ENCODE assay signal across 21 mouse cellular contexts in the genomic region with DNA sequence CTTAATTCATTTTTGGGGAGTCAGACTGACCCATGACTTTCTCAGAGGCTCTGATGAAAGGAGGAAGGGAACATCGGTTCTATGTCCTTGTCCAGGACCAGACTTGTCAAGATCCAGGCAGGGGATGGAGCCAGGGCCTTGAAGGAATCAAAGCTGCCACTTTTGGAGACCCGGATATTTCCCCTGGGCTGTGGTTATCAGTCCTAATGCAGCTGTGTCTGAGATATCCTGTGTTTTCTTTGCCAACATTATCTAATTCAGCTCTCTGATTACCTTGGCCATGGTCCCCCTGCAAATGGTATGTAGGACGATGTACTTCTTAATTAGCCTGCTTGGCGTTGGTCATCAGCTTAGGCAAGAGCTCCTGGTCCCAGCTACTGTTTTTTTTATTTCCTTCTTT.
DNase-seq lines count a peak whose midpoint lies in the region; ATAC-seq and TF ChIP-seq lines count a peak whose summit lies in the region.
"Had no signal": no experiment of that assay in that cellular context is flagged by ENCODE, and none has a peak within 500 bp of the region (broad histone marks: within the 10 kb centered on the region; RNA-seq: fewer than 3 reads in every experiment).

No protein-coding gene starts in this region.

- WGBS in lung, postnatal 0 days, result 46% methylated on average over 4 of the region's 4 CpGs
- WGBS in heart, embryonic 10.5 days, result 22% methylated on average over 4 of the region's 4 CpGs
- WGBS in midbrain, embryonic 16.5 days, result 81% methylated on average over 4 of the region's 4 CpGs
- WGBS in forebrain, embryonic 14.5 days, result 87% methylated on average over 4 of the region's 4 CpGs

- no peak overlapping the region for H3K27ac ChIP-seq in lung, postnatal 0 days (ENCODE audit: low read length)
- no peak overlapping the region for H3K27ac ChIP-seq in heart, embryonic 10.5 days
- H3K27ac ChIP-seq in midbrain, embryonic 16.5 days (ENCODE audit: low read length), result no peak overlapping the region
- H3K27ac ChIP-seq in forebrain, embryonic 14.5 days (ENCODE audit: low read depth, low read length), result no peak overlapping the region
- no peak overlapping the region for H3K27ac ChIP-seq in layer of hippocampus, adult 2 months
- H3K27ac ChIP-seq: embryonic facial prominence, embryonic 15.5 days; forebrain, embryonic 10.5 days; heart, embryonic 13.5 days; hindbrain, embryonic 14.5 days; intestine, embryonic 15.5 days had no signal

- no peaks in the 10 kb centered on the region for H3K27me3 ChIP-seq in lung, postnatal 0 days (replicated peaks; ENCODE audit: insufficient read depth, low read length)
- H3K27me3 ChIP-seq in heart, embryonic 10.5 days (ENCODE audit: insufficient read depth, poor library complexity, severe bottlenecking), result no peaks in the 10 kb centered on the region
- H3K27me3 ChIP-seq in midbrain, embryonic 16.5 days (ENCODE audit: control insufficient read depth, insufficient read depth, low read depth, low read length), result no peaks in the 10 kb centered on the region
- no peaks in the 10 kb centered on the region for H3K27me3 ChIP-seq in forebrain, embryonic 14.5 days (replicated peaks; ENCODE audit: control insufficient read depth, insufficient read depth, low read length)
- H3K27me3 ChIP-seq: embryonic facial prominence, embryonic 15.5 days; heart, embryonic 13.5 days; intestine, embryonic 15.5 days had no signal

- intact Hi-C loops in heart, postnatal 10 days (cut with DNase I), result no loop called here

- no peaks in the 10 kb centered on the region for H3K9me3 ChIP-seq in lung, postnatal 0 days (ENCODE audit: low read length)
- H3K9me3 ChIP-seq in heart, embryonic 10.5 days, result no peaks in the 10 kb centered on the region
- no peaks in the 10 kb centered on the region for H3K9me3 ChIP-seq in midbrain, embryonic 16.5 days (replicated peaks; ENCODE audit: control insufficient read depth, low read length, poor library complexity, severe bottlenecking)
- no peaks in the 10 kb centered on the region for H3K9me3 ChIP-seq in forebrain, embryonic 14.5 days (replicated peaks; ENCODE audit: control insufficient read depth, low read length)
- H3K9me3 ChIP-seq: embryonic facial prominence, embryonic 15.5 days; forebrain, embryonic 10.5 days; heart, embryonic 13.5 days; intestine, embryonic 15.5 days had no signal

- H3K4me1 ChIP-seq in lung, postnatal 0 days (ENCODE audit: insufficient read depth, low read depth, low read length), result no peaks in the 10 kb centered on the region
- H3K4me1 ChIP-seq in heart, embryonic 10.5 days, result no peaks in the 10 kb centered on the region
- H3K4me1 ChIP-seq in midbrain, embryonic 16.5 days (ENCODE audit: control insufficient read depth, insufficient read depth, low read length), result no peaks in the 10 kb centered on the region
- H3K4me1 ChIP-seq in forebrain, embryonic 14.5 days (ENCODE audit: control insufficient read depth, insufficient read depth, low read length), result no peaks in the 10 kb centered on the region
- H3K4me1 ChIP-seq: embryonic facial prominence, embryonic 15.5 days; forebrain, embryonic 10.5 days; intestine, embryonic 15.5 days had no signal

- no peak; the same call in 1 of the 2 replicates for ATAC-seq in lung, postnatal 0 days
- no peak for ATAC-seq in midbrain, embryonic 16.5 days
- no peak for ATAC-seq in forebrain, embryonic 14.5 days
- ATAC-seq: forebrain, embryonic 16.5 days; intestine, embryonic 15.5 days had no signal

- no peak for TF ChIP-seq EP300 in lung, postnatal 0 days (IDR thresholded peaks at IDR 0.05)

- no peak overlapping the region for H3K4me2 ChIP-seq in lung, postnatal 0 days (replicated peaks; ENCODE audit: low read depth, low read length)
- no peak overlapping the region for H3K4me2 ChIP-seq in midbrain, embryonic 16.5 days (ENCODE audit: low read length)
- no peak overlapping the region for H3K4me2 ChIP-seq in forebrain, embryonic 14.5 days (ENCODE audit: low read length)
- H3K4me2 ChIP-seq: embryonic facial prominence, embryonic 15.5 days; heart, embryonic 13.5 days; hindbrain, embryonic 14.5 days; intestine, embryonic 15.5 days had no signal

- H3K36me3 ChIP-seq in lung, postnatal 0 days (ENCODE audit: insufficient read depth, low read length), result no peaks in the 10 kb centered on the region
- H3K36me3 ChIP-seq in heart, embryonic 10.5 days, result no peaks in the 10 kb centered on the region
- H3K36me3 ChIP-seq in midbrain, embryonic 16.5 days (ENCODE audit: control insufficient read depth, insufficient read depth, low read length), result no peaks in the 10 kb centered on the region
- H3K36me3 ChIP-seq in forebrain, embryonic 14.5 days (ENCODE audit: control insufficient read depth, insufficient read depth, low read length), result no peaks in the 10 kb centered on the region
- H3K36me3 ChIP-seq: embryonic facial prominence, embryonic 15.5 days; forebrain, embryonic 10.5 days; heart, embryonic 13.5 days; intestine, embryonic 15.5 days had no signal

- no peak for TF ChIP-seq CTCF in lung, postnatal 0 days (IDR thresholded peaks at IDR 0.05)
- no peak for TF ChIP-seq CTCF in layer of hippocampus, adult 2 months (conservative IDR thresholded peaks at IDR 0.05)

- no peak overlapping the region for H3K9ac ChIP-seq in lung, postnatal 0 days (replicated peaks; ENCODE audit: low read depth)
- no peak overlapping the region for H3K9ac ChIP-seq in midbrain, embryonic 16.5 days (ENCODE audit: low read depth, low read length)
- no peak overlapping the region for H3K9ac ChIP-seq in forebrain, embryonic 14.5 days (ENCODE audit: low read length)
- H3K9ac ChIP-seq: embryonic facial prominence, embryonic 15.5 days; heart, embryonic 13.5 days; hindbrain, embryonic 14.5 days; intestine, embryonic 15.5 days had no signal

- DNase-seq in lung, postnatal 0 days (ENCODE audit: low spot score), result peak; percentile 5
- no peak for DNase-seq in lung, postnatal 4 days
- peak; percentile 63 for DNase-seq in heart, embryonic 10.5 days (ENCODE audit: low spot score)
- DNase-seq in heart, postnatal 10 days, result peak; percentile 18 to 34
- no peak for DNase-seq in forebrain, embryonic 14.5 days (ENCODE audit: low spot score)
- no peak for DNase-seq in layer of hippocampus, adult 2 months (ENCODE audit: low spot score in 2 of 2)
- DNase-seq: adrenal gland, adult 2 months; adrenal gland, postnatal 25 days; cerebellum, adult 18-20 months; cerebellum, adult 9-11 months; embryo, embryonic 11 days; gastrocnemius, postnatal 10 days; kidney, adult 18-20 months had no signal

- H3K4me3 ChIP-seq in lung, postnatal 0 days (ENCODE audit: low read depth, low read length), result no peak overlapping the region
- H3K4me3 ChIP-seq in heart, embryonic 10.5 days, result no peak overlapping the region
- no peak overlapping the region for H3K4me3 ChIP-seq in midbrain, embryonic 16.5 days (ENCODE audit: low read depth, low read length)
- no peak overlapping the region for H3K4me3 ChIP-seq in forebrain, embryonic 14.5 days (ENCODE audit: low read depth, low read length)
- no peak overlapping the region for H3K4me3 ChIP-seq in layer of hippocampus, adult 2 months
- H3K4me3 ChIP-seq: embryonic facial prominence, embryonic 15.5 days; erythroblast, embryonic 14.5 days; forebrain, embryonic 10.5 days; heart, embryonic 13.5 days; intestine, embryonic 15.5 days had no signal

Comparison
In these comparisons a context has a peak if more than half of its experiments do, and no peak if none do; other contexts are left out.
1. DNase-seq: peak in lung, postnatal 0 days (single experiment), heart, embryonic 10.5 days (single experiment) and heart, postnatal 10 days (2 of 2); none in lung, postnatal 4 days (0 of 2), forebrain, embryonic 14.5 days (single experiment) and layer of hippocampus, adult 2 months (0 of 2).